In the genomic region with DNA sequence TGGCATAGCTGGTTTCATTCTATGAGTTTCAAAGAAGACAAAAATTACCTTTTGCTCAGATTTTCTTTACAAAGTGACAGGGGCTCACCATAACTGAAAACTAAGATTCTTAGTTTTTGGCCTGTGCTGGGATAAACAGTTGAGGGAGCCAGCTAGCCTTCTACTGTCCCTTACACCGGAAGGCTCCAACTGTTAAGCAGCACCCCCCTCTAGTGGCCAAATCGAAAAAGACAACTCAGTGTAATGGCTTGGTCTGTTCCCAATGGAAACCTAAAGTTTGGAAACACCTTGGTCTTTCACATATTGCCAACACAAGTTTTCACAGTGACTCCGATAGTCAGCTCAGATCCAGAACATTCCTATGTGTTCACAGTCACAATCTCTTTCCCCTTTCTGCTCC, we compare ENCODE assay signal across 9 mouse cellular contexts.
DNase-seq lines count a peak whose midpoint lies in the region; ATAC-seq and TF ChIP-seq lines count a peak whose summit lies in the region.
"Had no signal": no experiment of that assay in that cellular context is flagged by ENCODE, and none has a peak within 500 bp of the region (broad histone marks: within the 10 kb centered on the region; RNA-seq: fewer than 3 reads in every experiment).

No protein-coding gene starts in this region.

- no peaks in the 10 kb centered on the region for H3K36me3 ChIP-seq in G1E (replicated peaks)
- H3K36me3 ChIP-seq in forebrain, embryonic 12.5 days (replicated peaks): no peaks in the 10 kb centered on the region
- H3K36me3 ChIP-seq in lung, embryonic 15.5 days: no peaks in the 10 kb centered on the region
- H3K36me3 ChIP-seq in thymus, adult 2 months (ENCODE audit: control insufficient read depth, insufficient read depth, low read length): no peaks in the 10 kb centered on the region
- H3K36me3 ChIP-seq: limb, embryonic 15.5 days had no signal

- DNase-seq in G1E (ENCODE audit: low spot score): peak; percentile 3
- DNase-seq in c-Kit-positive CD71-positive TER-119-negative erythroid progenitor cells, embryonic 14.5 days (ENCODE audit: low read depth): peak; percentile 49
- DNase-seq in heart, postnatal 4 days: peak; percentile 89
- DNase-seq in layer of hippocampus, adult 11-12 months (ENCODE audit: low spot score): peak; percentile 85
- DNase-seq in ovary, postnatal 10 days (ENCODE audit: low spot score): peak; percentile 59
- DNase-seq in thymus, adult 2 months: peak; percentile 84

- H3K27me3 ChIP-seq in G1E (ENCODE audit: insufficient read depth, low read length): no peaks in the 10 kb centered on the region
- no peaks in the 10 kb centered on the region for H3K27me3 ChIP-seq in forebrain, embryonic 12.5 days
- H3K27me3 ChIP-seq in lung, embryonic 15.5 days: no peaks in the 10 kb centered on the region
- no peaks in the 10 kb centered on the region for H3K27me3 ChIP-seq in thymus, adult 2 months (ENCODE audit: control insufficient read depth, insufficient read depth, low read length)
- H3K27me3 ChIP-seq: limb, embryonic 15.5 days had no signal

- peak; percentile 54; the same call in 1 of the 2 replicates for ATAC-seq in G1E (ENCODE audit: extremely low read depth, insufficient number of reproducible peaks, low FRiP score, poor library complexity, severe bottlenecking)
- ATAC-seq in forebrain, embryonic 12.5 days (ENCODE audit: low FRiP score): peak; percentile 87
- peak; percentile 79; the same call in 1 of the 2 replicates for ATAC-seq in lung, embryonic 15.5 days (ENCODE audit: borderline replicate concordance, extremely low read depth, low FRiP score, low TSS enrichment)

- no peak overlapping the region for H3K4me2 ChIP-seq in forebrain, embryonic 12.5 days
- no peak overlapping the region for H3K4me2 ChIP-seq in lung, embryonic 15.5 days
- H3K4me2 ChIP-seq: limb, embryonic 15.5 days had no signal

- 13% methylated on average over 3 of the region's 3 CpGs for WGBS in forebrain, embryonic 12.5 days
- 6% methylated on average over 3 of the region's 3 CpGs for WGBS in lung, embryonic 15.5 days
- 18% methylated on average over 3 of the region's 3 CpGs for WGBS in thymus, adult 2 months

- H3K27ac ChIP-seq in forebrain, embryonic 12.5 days: no peak overlapping the region
- no peak overlapping the region for H3K27ac ChIP-seq in lung, embryonic 15.5 days
- no peak overlapping the region for H3K27ac ChIP-seq in thymus, adult 2 months (ENCODE audit: control insufficient read depth, insufficient read depth, low read length)
- H3K27ac ChIP-seq: limb, embryonic 15.5 days had no signal

- no peak overlapping the region for H3K4me3 ChIP-seq in G1E (ENCODE audit: low read depth, low read length)
- no peak overlapping the region for H3K4me3 ChIP-seq in forebrain, embryonic 12.5 days (replicated peaks)
- no peak overlapping the region for H3K4me3 ChIP-seq in lung, embryonic 15.5 days
- H3K4me3 ChIP-seq in thymus, adult 2 months (ENCODE audit: control insufficient read depth, insufficient read depth, low read length): no peak overlapping the region
- H3K4me3 ChIP-seq: limb, embryonic 15.5 days had no signal

- TF ChIP-seq CTCF in G1E (IDR thresholded peaks at IDR 0.05; ENCODE audit: low read depth, low read length): peak; percentile 72
- TF ChIP-seq CTCF in thymus, adult 2 months (IDR thresholded peaks at IDR 0.05; ENCODE audit: borderline replicate concordance, control insufficient read depth, extremely low read depth, insufficient read depth, low read length, poor library complexity): no peak

- H3K9ac ChIP-seq in forebrain, embryonic 12.5 days: no peak overlapping the region
- H3K9ac ChIP-seq in lung, embryonic 15.5 days: no peak overlapping the region
- H3K9ac ChIP-seq: limb, embryonic 15.5 days had no signal

- H3K9me3 ChIP-seq in G1E (replicated peaks): no peaks in the 10 kb centered on the region
- no peaks in the 10 kb centered on the region for H3K9me3 ChIP-seq in forebrain, embryonic 12.5 days
- H3K9me3 ChIP-seq in lung, embryonic 15.5 days: no peaks in the 10 kb centered on the region
- H3K9me3 ChIP-seq: limb, embryonic 15.5 days had no signal

- TF ChIP-seq POLR2A in thymus, adult 2 months (IDR thresholded peaks at IDR 0.05; ENCODE audit: control insufficient read depth, extremely low read depth, insufficient read depth, low read length, poor library complexity): no peak

- no peaks in the 10 kb centered on the region for H3K4me1 ChIP-seq in G1E (ENCODE audit: insufficient read depth, low read depth, low read length)
- H3K4me1 ChIP-seq in forebrain, embryonic 12.5 days: no peaks in the 10 kb centered on the region
- no peaks in the 10 kb centered on the region for H3K4me1 ChIP-seq in lung, embryonic 15.5 days
- no peaks in the 10 kb centered on the region for H3K4me1 ChIP-seq in thymus, adult 2 months (replicated peaks; ENCODE audit: control insufficient read depth, insufficient read depth, low read length)
- H3K4me1 ChIP-seq: limb, embryonic 15.5 days had no signal

Comparison
In these comparisons a context has a peak if more than half of its experiments do, and no peak if none do; other contexts are left out.
1. DNase-seq: peak in every context shown above with its lines; median percentile 89 in heart, postnatal 4 days; 85 in layer of hippocampus, adult 11-12 months; 84 in thymus, adult 2 months; 59 in ovary, postnatal 10 days; 49 in c-Kit-positive CD71-positive TER-119-negative erythroid progenitor cells, embryonic 14.5 days; 3 in G1E.